ENCODE assay signal across 8 mouse cellular contexts in genomic region chr11:11811906-11812480, GRCm38 (mm10). TPM values are rescaled to one million over a fixed set of nuclear protein-coding genes. Genes with fewer than 3 reads are reported as not detected.
DNase-seq lines count a peak whose midpoint lies in the region; ATAC-seq lines count a peak whose summit lies in the region.

No protein-coding gene starts in this region.

- H3K9me3 ChIP-seq in embryonic facial prominence, embryonic 15.5 days (replicated peaks), result no peaks in the 10 kb centered on the region
- H3K9me3 ChIP-seq in heart, embryonic 11.5 days (replicated peaks; ENCODE audit: control insufficient read depth, low read length), result no peaks in the 10 kb centered on the region
- no peaks in the 10 kb centered on the region for H3K9me3 ChIP-seq in liver, embryonic 13.5 days (replicated peaks)

- no peaks in the 10 kb centered on the region for H3K36me3 ChIP-seq in embryonic facial prominence, embryonic 15.5 days
- no peaks in the 10 kb centered on the region for H3K36me3 ChIP-seq in heart, embryonic 11.5 days (ENCODE audit: control insufficient read depth, insufficient read depth, low read length)
- no peaks in the 10 kb centered on the region for H3K36me3 ChIP-seq in liver, embryonic 13.5 days

- no peaks in the 10 kb centered on the region for H3K27me3 ChIP-seq in embryonic facial prominence, embryonic 15.5 days
- H3K27me3 ChIP-seq in heart, embryonic 11.5 days (ENCODE audit: control insufficient read depth, insufficient read depth, low read length), result no peaks in the 10 kb centered on the region
- no peaks in the 10 kb centered on the region for H3K27me3 ChIP-seq in liver, embryonic 13.5 days

- peak overlapping the region; percentile 18; the same call in 1 of the 2 replicates for H3K4me2 ChIP-seq in embryonic facial prominence, embryonic 15.5 days (replicated peaks)
- H3K4me2 ChIP-seq in heart, embryonic 11.5 days, result peak overlapping the region; percentile 55
- peak overlapping the region; percentile 45 for H3K4me2 ChIP-seq in liver, embryonic 13.5 days

- no peak for ATAC-seq in embryonic facial prominence, embryonic 15.5 days (ENCODE audit: insufficient number of reproducible peaks, low FRiP score, low TSS enrichment, low read depth)
- ATAC-seq in heart, embryonic 11.5 days (replicated peaks; ENCODE audit: insufficient number of reproducible peaks, low FRiP score, low TSS enrichment), result peak; percentile 41; the same call in 1 of the 2 replicates
- peak; percentile 52 for ATAC-seq in liver, embryonic 13.5 days (ENCODE audit: low read depth)

- no peak overlapping the region for H3K9ac ChIP-seq in embryonic facial prominence, embryonic 15.5 days
- peak overlapping the region; percentile 64; the same call in 1 of the 2 replicates for H3K9ac ChIP-seq in heart, embryonic 11.5 days (ENCODE audit: low read depth, low read length)
- peak overlapping the region; percentile 44; the same call in 1 of the 2 replicates for H3K9ac ChIP-seq in liver, embryonic 13.5 days

- WGBS in embryonic facial prominence, embryonic 15.5 days, result 21% methylated on average over 9 of the region's 9 CpGs
- 14% methylated on average over 9 of the region's 9 CpGs for WGBS in heart, embryonic 11.5 days (ENCODE audit: insufficient replicate concordance)
- WGBS in liver, embryonic 13.5 days (ENCODE audit: insufficient replicate concordance), result 6% methylated on average over 9 of the region's 9 CpGs

- peaks cover 9% of the 10 kb centered on the region for H3K4me1 ChIP-seq in embryonic facial prominence, embryonic 15.5 days
- peaks cover 33% of the 10 kb centered on the region for H3K4me1 ChIP-seq in heart, embryonic 11.5 days (ENCODE audit: control insufficient read depth, insufficient read depth, low read length)
- H3K4me1 ChIP-seq in liver, embryonic 13.5 days (replicated peaks), result peaks cover 79% of the 10 kb centered on the region

- H3K4me3 ChIP-seq in embryonic facial prominence, embryonic 15.5 days (replicated peaks), result no peak overlapping the region
- H3K4me3 ChIP-seq in heart, embryonic 11.5 days (ENCODE audit: low read depth, low read length), result no peak overlapping the region
- no peak overlapping the region for H3K4me3 ChIP-seq in liver, embryonic 13.5 days (replicated peaks)

- H3K27ac ChIP-seq in embryonic facial prominence, embryonic 15.5 days (replicated peaks), result no peak overlapping the region
- no peak overlapping the region for H3K27ac ChIP-seq in heart, embryonic 11.5 days (ENCODE audit: low read depth, low read length)
- H3K27ac ChIP-seq in liver, embryonic 13.5 days, result peak overlapping the region; percentile 65

- DNase-seq in CD4-positive helper T cell, adult 2 months (ENCODE audit: low read depth, low spot score), result peak; percentile 74
- DNase-seq in adrenal gland, postnatal 25 days, result peak; percentile 72
- peak; percentile 87 for DNase-seq in kidney, postnatal 10 days
- peak; percentile 87 for DNase-seq in liver, embryonic 13.5 days
- DNase-seq in natural killer cell, adult 2 months (ENCODE audit: low spot score in 2 of 2), result peak; percentile 53 to 65
- DNase-seq in telencephalon, adult 2 months (ENCODE audit: low read depth, low spot score), result peak; percentile 53

RNA-seq across cellular contexts. Expression of gene Fignl1, which starts 3.2 kb away (rescaled TPM):
- total RNA-seq in adrenal gland, postnatal 25 days (2021), result 7.2 and 7.5 TPM in 2 replicates
- 43.1 and 45.2 TPM in 2 replicates for polyA plus RNA-seq in embryonic facial prominence, embryonic 15.5 days (2015; fragmentation: Nextera tagmentation; extraction: Ambion mirVana)
- polyA plus RNA-seq in heart, embryonic 11.5 days (2014; fragmentation: Nextera tagmentation; extraction: Ambion mirVana), result 73.1 and 86.9 TPM in 2 replicates
- polyA plus RNA-seq in liver, embryonic 13.5 days (2015; fragmentation: Nextera tagmentation; extraction: Ambion mirVana), result 107 and 133 TPM in 2 replicates
